In the genomic region with DNA sequence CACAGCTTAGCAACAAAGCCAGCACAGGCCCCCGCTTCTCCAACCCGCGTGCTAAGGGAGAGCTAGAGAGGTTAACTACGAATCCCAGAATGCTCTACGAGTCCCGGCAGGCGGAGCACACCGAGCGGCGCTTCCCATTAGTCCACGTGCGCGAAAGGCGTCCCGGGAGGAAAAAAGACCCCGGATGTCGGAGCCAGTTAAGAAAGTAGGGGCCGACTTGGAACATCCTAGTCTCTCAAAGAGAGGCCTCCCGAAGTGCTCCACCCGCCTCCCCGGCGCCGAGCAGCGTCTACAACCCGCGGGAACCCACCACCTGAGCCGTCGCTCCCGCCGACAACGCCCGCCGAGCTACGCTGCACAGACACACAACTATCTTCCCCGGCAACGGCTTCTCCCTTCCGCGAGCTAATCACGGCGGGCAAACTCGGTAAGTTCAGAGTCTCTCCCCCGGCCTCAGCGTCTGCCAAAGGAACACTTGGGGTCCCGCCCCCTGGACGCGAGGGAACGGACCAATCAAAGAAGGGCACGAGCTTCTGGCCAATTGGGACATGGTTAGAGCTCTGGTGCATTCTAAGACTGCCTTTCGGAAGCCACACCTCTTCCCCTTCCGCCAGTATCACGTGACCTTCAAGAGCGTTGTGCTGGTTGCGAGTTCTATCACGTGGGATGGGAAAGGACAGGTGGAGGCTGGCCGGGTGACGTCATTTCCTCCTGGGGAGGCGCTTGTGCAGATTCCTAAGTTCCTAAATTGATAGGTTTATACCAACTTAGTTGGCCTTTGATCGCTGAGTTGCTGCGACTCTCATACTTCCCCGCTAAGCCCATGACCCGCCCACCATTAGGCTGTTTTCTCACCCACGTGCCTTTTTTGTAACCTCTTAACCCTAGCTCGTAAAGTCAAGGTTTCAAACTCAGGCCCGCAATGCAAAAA, we compare ENCODE assay signal across 8 mouse cellular contexts. TPM values are rescaled to one million over a fixed set of nuclear protein-coding genes. Genes with fewer than 3 reads are reported as not detected.
DNase-seq lines count a peak whose midpoint lies in the region; ATAC-seq and TF ChIP-seq lines count a peak whose summit lies in the region.

Gene BC024978 (plus strand): TSS at position 101 of the 931 bp plus-strand sequence.
Gene Snrpa (minus strand): TSS at position 591 of the 931 bp plus-strand sequence.

- peak; percentile 80 for TF ChIP-seq POLR2A in CH12.LX (IDR thresholded peaks at IDR 0.05; ENCODE audit: low read depth, low read length)

- peak; percentile 55; the same call in 1 of the 2 replicates for TF ChIP-seq EP300 in CH12.LX (IDR thresholded peaks at IDR 0.05; ENCODE audit: low read length)

- dilution Hi-C loops in CH12.LX (cut with MboI; ENCODE audit: extremely low pct_ligation_motif_present, extremely low pct_unique_long_range_greater_than_20kb, low sequenced_read_pairs), result no loop called here

- peaks cover 1% of the 10 kb centered on the region for H3K9me3 ChIP-seq in CH12.LX (replicated peaks; ENCODE audit: low read length)
- H3K9me3 ChIP-seq in forebrain, embryonic 11.5 days (ENCODE audit: control insufficient read depth, low read length), result no peaks in the 10 kb centered on the region
- H3K9me3 ChIP-seq in heart, embryonic 16.5 days (replicated peaks; ENCODE audit: control insufficient read depth, low read length), result no peaks in the 10 kb centered on the region
- H3K9me3 ChIP-seq in liver, embryonic 15.5 days (replicated peaks), result no peaks in the 10 kb centered on the region
- no peaks in the 10 kb centered on the region for H3K9me3 ChIP-seq in neural tube, embryonic 12.5 days

- peaks cover 33% of the 10 kb centered on the region for H3K79me2 ChIP-seq in CH12.LX (replicated peaks; ENCODE audit: control insufficient read depth, extremely low read depth, insufficient read depth, poor library complexity, severe bottlenecking)

- in situ Hi-C loops in CH12.LX (cut with MboI; ENCODE audit: low pct_ligation_motif_present, low pct_unique_long_range_greater_than_20kb, low sequenced_read_pairs), result no loop called here

- H3K4me1 ChIP-seq in CH12.LX (ENCODE audit: control insufficient read depth in 1 of 2, insufficient read depth in 2 of 2), result peaks cover 15 to 62% of the 10 kb centered on the region in 2 experiments
- H3K4me1 ChIP-seq in forebrain, embryonic 11.5 days (replicated peaks; ENCODE audit: control insufficient read depth, insufficient read depth, low read length), result peaks cover 9% of the 10 kb centered on the region; the same call in 1 of the 2 replicates
- H3K4me1 ChIP-seq in heart, embryonic 16.5 days (ENCODE audit: control insufficient read depth, insufficient read depth, low read length), result peaks cover 12% of the 10 kb centered on the region
- peaks cover 23% of the 10 kb centered on the region for H3K4me1 ChIP-seq in liver, embryonic 15.5 days (replicated peaks)
- H3K4me1 ChIP-seq in neural tube, embryonic 12.5 days, result peaks cover 20% of the 10 kb centered on the region

- ATAC-seq in forebrain, embryonic 11.5 days (replicated peaks; ENCODE audit: low FRiP score), result peak; percentile 99
- peak; percentile 97 for ATAC-seq in heart, embryonic 16.5 days (replicated peaks; ENCODE audit: extremely low read depth, insufficient read depth, low FRiP score)
- ATAC-seq in liver, embryonic 15.5 days (ENCODE audit: insufficient read depth), result peak; percentile 96
- ATAC-seq in neural tube, embryonic 12.5 days (ENCODE audit: low FRiP score, low read depth), result peak; percentile 99

- no peaks in the 10 kb centered on the region for H3K27me3 ChIP-seq in CH12.LX (replicated peaks)
- H3K27me3 ChIP-seq in forebrain, embryonic 11.5 days (ENCODE audit: control insufficient read depth, insufficient read depth, low read length), result no peaks in the 10 kb centered on the region
- H3K27me3 ChIP-seq in heart, embryonic 16.5 days (ENCODE audit: control insufficient read depth, insufficient read depth, low read length), result no peaks in the 10 kb centered on the region
- H3K27me3 ChIP-seq in liver, embryonic 15.5 days, result no peaks in the 10 kb centered on the region
- no peaks in the 10 kb centered on the region for H3K27me3 ChIP-seq in neural tube, embryonic 12.5 days (replicated peaks)

- TF ChIP-seq RAD21 in CH12.LX (IDR thresholded peaks at IDR 0.05; ENCODE audit: low read depth, low read length), result no peak

- H3K9ac ChIP-seq in CH12.LX (ENCODE audit: insufficient read depth, low read depth), result peak within 1 kb of the TSS; percentile 98
- peak within 1 kb of the TSS; percentile 93 for H3K9ac ChIP-seq in forebrain, embryonic 11.5 days (ENCODE audit: low read length)
- H3K9ac ChIP-seq in heart, embryonic 16.5 days (ENCODE audit: low read length), result peak within 1 kb of the TSS; percentile 97
- peak within 1 kb of the TSS; percentile 68 for H3K9ac ChIP-seq in liver, embryonic 15.5 days
- peak within 1 kb of the TSS; percentile 83 for H3K9ac ChIP-seq in neural tube, embryonic 12.5 days

- H3K36me3 ChIP-seq in CH12.LX (replicated peaks in 1 of 2; ENCODE audit: control insufficient read depth in 1 of 2, insufficient read depth in 1 of 2, low read length in 1 of 2), result peaks cover 29 to 60% of the 10 kb centered on the region in 2 experiments
- peaks cover 17% of the 10 kb centered on the region for H3K36me3 ChIP-seq in forebrain, embryonic 11.5 days (ENCODE audit: control insufficient read depth, insufficient read depth, low read length)
- peaks cover 22% of the 10 kb centered on the region for H3K36me3 ChIP-seq in heart, embryonic 16.5 days (ENCODE audit: control insufficient read depth, insufficient read depth)
- H3K36me3 ChIP-seq in liver, embryonic 15.5 days (replicated peaks), result peaks cover 36% of the 10 kb centered on the region
- H3K36me3 ChIP-seq in neural tube, embryonic 12.5 days, result peaks cover 37% of the 10 kb centered on the region

- H3K27ac ChIP-seq in CH12.LX (ENCODE audit: insufficient read depth, low read depth), result peak within 1 kb of the TSS; percentile 92
- peak within 1 kb of the TSS; percentile 97 for H3K27ac ChIP-seq in forebrain, embryonic 11.5 days (ENCODE audit: low read depth, low read length)
- H3K27ac ChIP-seq in heart, embryonic 16.5 days (ENCODE audit: low read length), result peak within 1 kb of the TSS; percentile 99
- peak within 1 kb of the TSS; percentile 94 for H3K27ac ChIP-seq in liver, embryonic 15.5 days (replicated peaks)
- peak within 1 kb of the TSS; percentile 83 for H3K27ac ChIP-seq in neural tube, embryonic 12.5 days

- H3K4me2 ChIP-seq in CH12.LX (ENCODE audit: insufficient read depth, low read depth, poor library complexity, severe bottlenecking), result peak within 1 kb of the TSS; percentile 91
- peak within 1 kb of the TSS; percentile 95 for H3K4me2 ChIP-seq in forebrain, embryonic 11.5 days (ENCODE audit: low read depth, low read length, severe bottlenecking)
- peak within 1 kb of the TSS; percentile 86 for H3K4me2 ChIP-seq in heart, embryonic 16.5 days (ENCODE audit: low read depth, low read length)
- H3K4me2 ChIP-seq in liver, embryonic 15.5 days, result peak within 1 kb of the TSS; percentile 82
- peak within 1 kb of the TSS; percentile 91 for H3K4me2 ChIP-seq in neural tube, embryonic 12.5 days (replicated peaks)

- no peak for TF ChIP-seq CTCF in CH12.LX (conservative IDR thresholded peaks at IDR 0.05 in 1 of 2, IDR thresholded peaks at IDR 0.05 in 1 of 2; ENCODE audit: low read depth in 2 of 2, low read length in 2 of 2)

- peak; percentile 100 for DNase-seq in CH12.LX (ENCODE audit: extremely low read depth)
- DNase-seq in c-Kit-positive CD71-positive TER-119-negative erythroid progenitor cells, embryonic 14.5 days (ENCODE audit: low read depth), result peak; percentile 99
- peak; percentile 94 for DNase-seq in forebrain, embryonic 11.5 days (ENCODE audit: low spot score)
- DNase-seq in kidney, postnatal 36 days, result peak; percentile 97 to 100
- peak; percentile 100 for DNase-seq in telencephalon, adult 2 months (ENCODE audit: low read depth, low spot score)

- peak within 1 kb of the TSS; percentile 91 to 95 (median 94) for H3K4me3 ChIP-seq in CH12.LX (replicated peaks in 1 of 3; ENCODE audit: low read depth in 2 of 3, low read length in 2 of 3, poor library complexity in 1 of 3)
- H3K4me3 ChIP-seq in forebrain, embryonic 11.5 days (ENCODE audit: low read depth, low read length), result peak within 1 kb of the TSS; percentile 85
- peak within 1 kb of the TSS; percentile 93 for H3K4me3 ChIP-seq in heart, embryonic 16.5 days (ENCODE audit: low read length)
- peak within 1 kb of the TSS; percentile 75 for H3K4me3 ChIP-seq in liver, embryonic 15.5 days (replicated peaks)
- peak within 1 kb of the TSS; percentile 78 for H3K4me3 ChIP-seq in neural tube, embryonic 12.5 days

- WGBS in forebrain, embryonic 11.5 days, result under 1% methylated on average over 64 of the region's 64 CpGs
- under 1% methylated on average over 64 of the region's 64 CpGs for WGBS in heart, embryonic 16.5 days
- under 1% methylated on average over 64 of the region's 64 CpGs for WGBS in liver, embryonic 15.5 days (ENCODE audit: insufficient replicate concordance)
- 2% methylated on average over 64 of the region's 64 CpGs for WGBS in neural tube, embryonic 12.5 days

TF ChIP-seq in CH12.LX, 34 proteins besides CTCF, POLR2A, EP300 and RAD21 (continues in another document):
- TF ChIP-seq MAX (IDR thresholded peaks at IDR 0.05; ENCODE audit: low read length) (peak; percentile 99), BHLHE40 (IDR thresholded peaks at IDR 0.05; ENCODE audit: low read depth, low read length) (peak; percentile 94), ETS1 (conservative IDR thresholded peaks at IDR 0.05; ENCODE audit: low read depth, low read length) (peak; percentile 76), MXI1 (IDR thresholded peaks at IDR 0.05; ENCODE audit: low read depth, low read length) (peak; percentile 92), MAFK (IDR thresholded peaks at IDR 0.05; ENCODE audit: insufficient replicate concordance, low read length) (no peak), TBP (conservative IDR thresholded peaks at IDR 0.05; ENCODE audit: low read depth, low read length) (peak; percentile 85)

RNA-seq across cellular contexts. Expression of gene BC024978, which starts in this region (rescaled TPM):
- total RNA-seq in CH12.LX (2012; rRNA removed) (1.6 and 1.9 TPM in 2 replicates), CH12.LX (2014; rRNA removed) (0.90 and 1.7 TPM in 2 replicates)
- polyA plus RNA-seq in CH12.LX (2012; ENCODE audit: insufficient read length, low read depth), result 5.7 and 9.4 TPM in 2 replicates
- 4.5 and 5.3 TPM in 2 replicates for polyA plus RNA-seq in forebrain, embryonic 11.5 days (2014; fragmentation: Nextera tagmentation; extraction: Ambion mirVana)
- 2.4 and 2.6 TPM in 2 replicates for polyA plus RNA-seq in heart, embryonic 16.5 days (2015; fragmentation: Nextera tagmentation; extraction: Ambion mirVana)
- polyA plus RNA-seq in liver, embryonic 15.5 days (2015; fragmentation: Nextera tagmentation; extraction: Ambion mirVana), result 0.79 and 1.0 TPM in 2 replicates
- polyA plus RNA-seq in neural tube, embryonic 12.5 days (2016; fragmentation: Nextera tagmentation; extraction: Ambion mirVana), result 3.7 TPM in 2 replicates

RNA-seq across cellular contexts. Expression of gene Snrpa, which starts in this region (rescaled TPM):
- total RNA-seq in CH12.LX (2012; rRNA removed), result 123 and 130 TPM in 2 replicates
- total RNA-seq in CH12.LX (2014; rRNA removed), result 67.1 and 74.4 TPM in 2 replicates
- 196 and 233 TPM in 2 replicates for polyA plus RNA-seq in CH12.LX (2012; ENCODE audit: insufficient read length, low read depth)
- polyA plus RNA-seq in forebrain, embryonic 11.5 days (2014; fragmentation: Nextera tagmentation; extraction: Ambion mirVana), result 369 and 390 TPM in 2 replicates
- polyA plus RNA-seq in heart, embryonic 16.5 days (2015; fragmentation: Nextera tagmentation; extraction: Ambion mirVana), result 146 and 165 TPM in 2 replicates
- polyA plus RNA-seq in liver, embryonic 15.5 days (2015; fragmentation: Nextera tagmentation; extraction: Ambion mirVana), result 79.3 and 89.6 TPM in 2 replicates
- 259 and 260 TPM in 2 replicates for polyA plus RNA-seq in neural tube, embryonic 12.5 days (2016; fragmentation: Nextera tagmentation; extraction: Ambion mirVana)

Comparison
In these comparisons a context has a peak if more than half of its experiments do, and no peak if none do; other contexts are left out.
1. Peak in every context shown above with its lines: DNase-seq, ATAC-seq, H3K4me3 ChIP-seq and H3K27ac ChIP-seq.